Mouse (Mus musculus) liver (tissue): Measurements from ENCODE around the gene Xlr.
"Not testable (repeated sequence)": the region's sequence is repeated elsewhere in the genome, so short reads cannot be mapped to it uniquely, and the experiment has no call there.

Experiments used
- DNase-seq: peaks from one replicate; pipeline ENCODE4 v3.0.0-alpha.2; 2020; ENCODE audit warnings: mixed read lengths

Gene Xlr

DNA sequence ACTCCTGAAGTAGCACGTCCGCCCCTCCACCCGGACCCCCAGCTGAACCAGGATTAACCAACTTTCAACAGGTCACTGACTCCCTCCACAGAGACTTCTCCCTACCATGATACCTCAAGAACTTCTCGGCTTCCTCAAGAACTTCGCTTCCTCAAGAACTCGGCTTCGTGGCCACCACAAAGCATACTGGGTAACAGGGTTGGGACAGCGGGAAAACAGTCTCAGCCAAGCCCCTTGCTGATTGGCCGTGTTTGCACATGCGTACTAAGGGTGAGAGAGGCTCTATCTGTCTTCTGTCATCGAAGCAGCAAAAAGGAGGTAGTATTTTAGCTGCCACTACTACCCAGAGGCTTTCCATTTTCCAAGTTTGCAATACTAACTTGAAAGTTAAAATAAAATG lies at the start of gene Xlr:
TSS of gene Xlr (minus strand) at position 188 of the 400 bp plus-strand sequence.
- DNase-seq: not testable (repeated sequence)

DNA sequence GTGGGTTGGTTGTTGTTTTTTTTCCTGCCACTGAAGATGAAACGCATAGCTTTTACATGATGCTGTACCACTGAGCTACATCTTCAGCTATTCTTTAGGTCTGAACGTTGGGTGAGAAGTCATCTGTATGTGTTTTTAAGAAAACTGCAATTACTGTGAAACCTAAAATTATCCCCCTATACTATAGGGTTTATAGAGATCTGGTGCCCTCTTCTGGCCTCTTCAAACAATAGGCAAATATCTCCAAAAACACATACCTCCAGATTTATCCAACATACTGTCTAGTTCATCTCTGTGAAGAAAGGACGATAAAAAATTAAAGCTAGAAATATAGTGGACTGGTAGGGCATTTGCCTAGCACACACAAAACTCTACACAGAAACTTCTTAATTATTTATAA lies 1.6 kb upstream of the Xlr start:
- no peak for DNase-seq

DNA sequence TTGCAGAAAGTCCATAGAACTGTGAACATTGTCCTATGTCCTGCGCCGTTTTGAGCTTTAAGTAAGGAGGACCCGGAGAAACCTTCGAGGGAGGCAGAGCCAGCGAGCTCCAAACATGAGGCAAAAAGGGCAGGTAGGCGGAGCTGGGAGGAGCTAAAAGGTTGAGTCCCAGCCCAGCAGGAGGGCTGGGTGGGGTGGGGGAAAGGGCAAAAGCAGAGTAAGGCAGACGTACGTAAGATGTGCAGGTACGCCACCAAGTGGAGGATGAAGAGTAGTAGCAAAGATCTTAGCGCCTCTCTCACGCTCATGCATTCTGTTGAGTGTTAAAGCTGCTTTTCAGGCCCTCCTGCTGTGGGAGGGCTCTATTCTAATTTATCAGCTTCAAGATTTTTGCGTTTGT lies 21.2 kb downstream of the Xlr start, which contains the start of gene Zfp36l3:
TSS of gene Zfp36l3 (minus strand) at position 119 of the 400 bp plus-strand sequence.
- no peak for DNase-seq

DNA sequence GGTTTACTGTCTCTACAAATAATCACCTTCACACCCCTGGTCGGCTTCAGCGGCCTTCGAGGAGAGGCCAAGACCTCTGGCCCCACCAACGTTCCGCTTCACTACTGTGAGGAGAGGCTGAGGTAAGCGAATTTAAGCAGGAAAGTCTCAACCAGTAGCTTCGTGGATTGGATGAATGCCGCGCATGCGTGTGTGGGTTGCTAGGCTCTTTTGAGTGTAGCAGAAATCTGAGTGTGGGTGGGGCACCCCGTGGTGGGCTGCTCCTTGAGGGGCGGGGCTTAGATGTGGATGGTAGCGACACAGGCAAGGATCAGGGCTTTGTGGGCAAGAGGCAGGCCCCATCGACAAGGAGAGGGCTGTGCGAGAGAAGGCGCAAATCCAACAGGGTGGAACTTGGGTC lies 39.8 kb downstream of the Xlr start, which contains the start of gene 1700013H16Rik:
TSS of gene 1700013H16Rik (minus strand) at position 96 of the 400 bp plus-strand sequence.
- no peak for DNase-seq

DNA sequence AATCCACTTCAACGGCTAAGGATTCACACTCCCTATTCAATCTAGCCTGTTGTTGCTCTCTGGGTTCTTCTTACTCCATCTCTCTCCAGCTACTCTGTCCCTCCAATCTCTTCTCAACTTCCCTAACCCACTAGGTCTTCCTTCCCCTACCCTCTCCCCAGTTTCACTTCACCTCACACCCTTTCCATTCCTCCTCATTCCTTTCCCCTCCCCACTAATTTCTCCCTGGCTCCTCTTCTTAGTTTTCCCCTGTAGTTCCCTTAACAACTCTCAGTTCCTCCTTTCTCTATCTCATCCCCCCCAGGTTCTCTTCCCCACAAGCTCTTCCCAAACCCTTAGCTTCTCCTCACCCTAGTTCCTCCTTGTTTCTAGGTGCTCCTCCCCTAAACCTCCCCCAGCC lies 44.7 kb downstream of the Xlr start:
- DNase-seq: no peak

DNA sequence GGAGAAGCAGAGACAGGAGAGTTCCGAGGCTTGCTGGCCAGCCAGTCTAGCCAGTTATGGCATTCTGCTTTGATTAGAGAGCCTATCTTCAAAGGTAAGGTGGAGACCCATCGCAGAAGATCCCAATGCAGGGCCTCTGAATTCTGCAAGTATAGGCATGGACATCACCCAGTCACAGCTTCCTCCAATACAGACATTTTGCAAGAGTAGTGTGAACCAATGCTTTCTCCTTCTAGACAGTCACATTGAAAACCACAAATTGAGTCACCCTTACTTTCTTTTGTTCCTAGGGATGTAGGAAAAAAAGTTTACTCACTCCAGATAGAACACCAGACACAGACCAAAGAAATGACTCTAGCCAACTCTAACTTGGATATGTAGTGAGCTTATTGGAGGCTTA lies 68.5 kb downstream of the Xlr start:
- DNase-seq: no peak
